Mouse (Mus musculus) hematopoietic stem cell, adult 5-6 weeks (primary cell): Measurements from ENCODE around the gene Slc26a11. TPM values are rescaled to one million over a fixed set of nuclear protein-coding genes. Genes with fewer than 3 reads are reported as not detected.
A peak's percentile ranks its signal among the peaks of the same experiment; 100 is the strongest.

ENCODE experiments used
- ATAC-seq, 2 experiments: fragments of 125-278 bp in 1 of 2; replicated peaks in 1 of 2; 2 replicates each; pipeline ENCODE4 v1.8.0; 2016 to 2017; ENCODE audit warnings: inconsistent platforms in 2 of 2, mild to moderate bottlenecking in 2 of 2, moderate number of reproducible peaks in 2 of 2, low read depth in 1 of 2, moderate TSS enrichment in 1 of 2; ENCODE audit not compliant: low FRiP score in 2 of 2, poor library complexity in 2 of 2, severe bottlenecking in 2 of 2, insufficient read depth in 1 of 2, low TSS enrichment in 1 of 2
- total RNA-seq: library from RNA; stranded (forward); fragments of 172-1452, 232-1000 nt; gene quantifications from 2 replicates; pipeline ENCODE4 v1.2.3, GENCODE M21; 2017

Gene Slc26a11
- total RNA-seq, 1 experiment from 2014 or later: 7.9 TPM

- peak in 1 of 2 experiments; percentile 25; a peak in 1 of 4 replicates for ATAC-seq
Observed at GRCm38 (mm10) chr11:119391386-119392000, 36.1 kb downstream of the Slc26a11 start.

- peak; percentile 62 to 67 for ATAC-seq
Observed at GRCm38 (mm10) chr11:119392001-119392614, 36.8 kb downstream of the Slc26a11 start.

DNA sequence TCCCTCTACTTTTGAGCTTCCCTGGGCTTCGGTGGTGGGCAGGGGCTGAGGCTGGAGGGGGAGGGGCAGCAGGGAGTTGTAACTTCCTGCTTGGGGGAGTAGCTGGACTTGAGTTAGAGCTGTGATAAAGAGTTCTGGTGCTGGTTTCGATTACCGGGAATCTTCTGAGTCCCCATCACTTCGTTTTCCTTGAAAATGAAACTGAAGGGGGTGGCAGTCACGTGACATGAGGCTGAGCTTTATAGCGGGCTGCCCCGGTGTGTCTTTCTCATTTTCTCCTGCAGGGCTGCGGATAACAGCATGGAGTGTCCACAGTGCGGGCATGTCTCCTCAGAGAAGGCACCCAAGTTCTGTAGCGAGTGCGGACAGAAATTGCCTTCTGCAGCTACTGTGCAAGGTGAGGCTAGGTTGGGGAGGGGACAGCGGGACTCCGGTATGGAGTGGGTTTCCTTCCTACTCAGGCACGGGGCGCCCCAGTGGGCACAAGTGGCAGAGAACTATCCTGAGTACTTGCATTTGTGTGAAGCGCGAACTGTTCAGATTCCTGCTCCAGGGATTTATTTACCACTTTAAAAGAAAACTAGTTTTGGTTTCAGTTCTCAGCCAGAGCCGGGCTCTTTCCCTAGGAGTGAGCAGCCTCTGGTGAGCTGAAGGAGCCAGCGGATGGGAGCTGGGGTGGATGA lies 37.6 kb downstream of the Slc26a11 start, which contains the start of gene Rnf213:
Rnf213 (plus strand) TSS at position 301 of the 683 bp plus-strand sequence.
- ATAC-seq: peak; percentile 34 to 35; a peak in 3 of 4 replicates

DNA sequence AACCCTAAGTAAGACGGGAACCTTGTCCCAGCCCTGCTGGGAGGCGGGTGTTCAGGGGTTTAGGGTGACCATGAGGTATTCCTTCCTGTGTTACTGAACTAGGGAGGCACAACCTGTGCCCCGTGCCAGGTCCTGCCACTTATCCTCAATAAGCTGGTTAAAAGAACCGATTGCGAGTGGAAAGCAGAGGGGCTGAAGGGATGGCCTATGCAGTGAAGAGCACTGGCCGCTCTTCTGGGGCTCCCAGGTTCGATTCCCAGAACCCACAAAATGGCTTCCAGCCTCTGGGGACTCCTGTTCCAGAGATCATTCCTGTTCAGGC lies 38.1 kb downstream of the Slc26a11 start:
- ATAC-seq: no peak

- ATAC-seq: no peak
Observed at GRCm38 (mm10) chr11:119394210-119394609, 38.9 kb downstream of the Slc26a11 start.

- no peak for ATAC-seq
Observed at GRCm38 (mm10) chr11:119395394-119395793, 40.0 kb downstream of the Slc26a11 start.

DNA sequence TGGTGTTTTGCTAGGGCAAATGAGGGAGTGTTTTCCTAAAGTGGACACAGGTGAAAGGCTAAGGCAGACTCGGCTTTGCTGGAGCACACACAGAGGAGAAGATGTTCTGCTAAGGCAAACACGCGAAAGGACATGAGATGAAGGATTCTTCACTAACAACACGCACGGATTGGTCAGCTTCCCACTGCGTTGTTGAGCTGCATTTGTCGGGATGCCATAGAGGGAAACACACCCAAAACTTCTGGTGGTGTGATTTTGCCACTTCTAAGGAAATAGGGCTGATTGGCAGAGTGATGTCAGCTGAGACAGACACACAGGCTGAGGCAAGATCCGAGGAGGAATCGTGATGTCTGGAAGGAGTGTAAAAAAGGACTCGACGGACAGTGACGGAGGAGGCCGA lies 40.6 kb downstream of the Slc26a11 start:
- ATAC-seq: no peak

DNA sequence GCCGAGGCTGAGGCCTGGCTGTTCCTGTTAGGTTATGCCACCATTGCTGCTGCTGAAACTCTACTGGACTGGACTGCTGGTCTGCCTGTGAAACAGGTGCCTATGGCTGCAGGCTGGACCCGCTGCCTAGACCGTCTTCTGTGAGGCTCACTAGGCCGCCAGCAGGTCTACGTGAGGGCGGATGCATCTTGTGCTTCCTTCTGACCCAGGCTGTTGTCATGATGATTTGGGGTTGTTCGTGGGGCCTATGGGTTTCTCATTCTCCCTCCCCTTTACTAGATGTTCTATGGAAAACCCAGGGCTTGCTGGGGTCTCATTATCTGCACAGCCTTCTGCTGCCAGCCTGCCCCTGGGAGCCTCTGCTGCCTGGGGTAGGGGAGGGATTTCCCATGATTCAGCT lies 41.1 kb downstream of the Slc26a11 start:
- ATAC-seq: no peak

DNA sequence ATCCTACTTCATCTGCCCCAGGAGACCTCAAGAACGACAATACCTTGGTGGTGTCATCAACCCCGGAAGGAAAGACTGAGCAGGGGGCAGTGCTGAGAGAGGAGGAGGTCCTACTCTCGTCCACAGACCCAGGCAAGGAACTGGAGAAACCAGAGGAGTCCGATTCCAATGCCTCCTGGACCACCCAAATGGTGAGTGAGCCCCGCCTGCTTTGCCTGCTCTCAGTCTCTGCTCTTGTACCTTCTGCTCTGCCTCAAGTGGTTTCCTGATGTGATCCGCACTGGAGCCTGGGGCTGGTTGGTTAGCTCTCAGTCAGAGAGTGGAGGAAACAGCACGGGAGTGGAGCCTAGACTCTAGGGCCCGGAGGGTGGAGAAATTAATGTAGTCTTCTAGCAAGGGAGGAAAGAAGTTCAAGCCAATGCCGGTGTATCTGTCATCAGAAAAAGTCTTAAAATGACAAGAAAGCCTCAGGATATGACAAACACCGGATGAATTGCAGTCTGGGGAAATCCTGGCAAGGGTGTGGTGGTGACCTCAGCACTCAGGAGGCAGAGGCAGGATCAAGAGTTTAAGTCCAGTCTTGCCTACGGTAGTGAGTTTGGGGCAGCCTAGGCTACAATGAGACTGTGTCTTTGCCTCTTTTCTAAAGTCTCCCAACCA lies 47.3 kb downstream of the Slc26a11 start:
- ATAC-seq: no peak

GRCm38 (mm10) chr11:119404627-119405026 lies 49.3 kb downstream of the Slc26a11 start:
- ATAC-seq: peak in 1 of 2 experiments; percentile 68; a peak in 1 of 4 replicates

DNA sequence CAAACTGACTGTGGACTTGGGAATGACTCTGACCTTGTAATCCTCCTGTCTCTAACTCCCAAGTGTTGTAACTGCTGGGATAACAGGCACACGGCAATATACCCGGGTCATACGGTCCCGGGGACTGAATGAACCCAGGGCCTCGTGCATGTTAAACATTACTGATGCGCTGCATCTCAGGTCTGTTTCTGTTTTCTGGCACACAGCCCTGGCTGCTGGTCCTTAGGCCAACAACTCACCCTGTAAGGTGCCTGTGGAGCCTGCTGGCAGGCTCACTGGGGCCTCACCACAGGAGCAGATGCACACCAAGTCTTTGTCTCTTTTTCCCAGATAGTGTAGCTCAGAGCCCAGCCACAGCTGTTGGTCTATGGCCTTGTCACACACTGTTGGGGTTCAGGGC lies 52.0 kb downstream of the Slc26a11 start:
- ATAC-seq: no peak

GRCm38 (mm10) chr11:119407977-119408376 lies 52.6 kb downstream of the Slc26a11 start:
- no peak for ATAC-seq

DNA sequence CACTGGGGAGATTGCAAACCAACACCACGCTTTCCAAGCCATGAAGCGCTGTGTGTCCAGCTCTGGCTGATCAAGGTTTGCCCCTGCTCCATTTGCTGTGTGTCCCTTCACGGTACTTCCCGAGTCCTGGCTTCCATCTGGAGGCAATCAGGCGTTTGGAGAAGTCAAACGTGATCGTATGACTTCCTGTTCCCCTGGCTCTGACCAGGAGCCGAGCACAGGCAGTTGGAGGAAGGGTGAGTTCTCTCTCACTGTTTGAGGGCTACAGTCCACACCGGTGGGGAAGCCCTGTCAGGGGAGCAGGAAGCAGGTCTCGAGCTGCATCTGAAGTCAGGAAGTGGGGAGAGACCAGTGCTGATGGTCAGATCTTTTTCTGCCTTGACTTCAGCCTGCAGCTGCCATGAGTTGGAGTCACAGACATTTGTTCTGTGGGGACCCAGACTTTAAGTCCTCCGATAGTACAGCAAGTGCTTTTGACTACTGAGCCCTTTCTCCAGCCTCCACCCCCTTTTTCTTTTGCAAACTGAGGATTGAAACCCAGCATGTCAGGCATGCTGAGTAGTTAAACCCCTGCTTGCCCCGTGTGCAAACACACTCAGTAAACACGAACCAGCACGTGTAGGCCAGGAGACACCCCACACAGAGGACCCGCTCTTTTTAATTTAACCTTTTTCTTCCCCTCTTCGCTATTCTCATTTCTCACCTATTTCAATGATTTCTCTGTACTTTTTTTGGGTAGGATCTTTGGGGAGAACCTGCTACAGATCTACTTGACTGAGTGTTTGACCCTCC lies 64.2 kb downstream of the Slc26a11 start:
- peak; percentile 52 to 55 for ATAC-seq

DNA sequence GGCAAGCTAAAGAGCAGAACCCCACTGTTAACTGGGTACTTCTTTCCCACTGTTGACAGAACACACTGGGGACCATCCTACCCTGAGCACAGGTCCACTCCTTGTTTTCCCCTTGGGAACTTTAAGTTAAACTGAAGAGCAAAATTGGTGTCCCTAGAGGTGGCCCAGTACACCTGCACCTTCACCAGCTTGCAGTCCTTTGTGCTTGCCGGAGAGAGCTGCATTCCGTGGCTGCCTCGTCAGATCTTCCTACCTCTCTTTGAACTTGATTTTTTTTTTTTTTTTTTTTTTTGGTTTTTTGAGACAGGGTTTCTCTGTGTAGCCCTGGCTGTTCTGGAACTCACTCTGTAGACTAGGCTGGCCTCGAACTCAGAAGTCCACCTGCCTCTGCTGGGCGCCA lies 65.1 kb downstream of the Slc26a11 start:
- ATAC-seq: no peak

GRCm38 (mm10) chr11:119427431-119427830 lies 72.1 kb downstream of the Slc26a11 start:
- ATAC-seq: no peak

- no peak for ATAC-seq
Observed at GRCm38 (mm10) chr11:119427986-119428385, 72.6 kb downstream of the Slc26a11 start.

- ATAC-seq: peak; percentile 85 to 86
Observed at GRCm38 (mm10) chr11:119428649-119429136, 73.3 kb downstream of the Slc26a11 start.
